Mouse (Mus musculus): ENCODE measurements around the gene Crybg2.

DNA sequence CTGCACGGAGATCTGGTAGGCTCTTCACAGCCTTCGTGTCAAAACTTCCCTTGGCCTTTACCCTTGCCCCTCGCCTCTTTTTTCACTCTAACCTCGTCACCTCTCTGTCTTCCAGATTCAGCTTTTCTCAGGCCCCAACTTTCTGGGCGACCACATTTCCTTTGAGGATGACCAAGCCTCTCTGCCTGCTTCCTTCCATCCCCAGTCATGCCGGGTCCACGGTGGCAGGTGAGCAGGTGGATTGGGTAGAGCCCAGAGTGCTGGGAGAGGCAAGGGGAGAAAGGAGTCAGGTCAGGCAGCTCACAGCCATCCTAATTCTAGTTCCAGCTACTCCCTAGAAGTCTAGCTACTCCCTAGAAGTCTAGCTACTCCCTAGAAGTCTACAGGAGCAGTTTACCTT lies 21.8 kb downstream of the Crybg2 start:
- no peak for TF ChIP-seq CTCF (IDR thresholded peaks at IDR 0.05)
- TF ChIP-seq EP300 (IDR thresholded peaks at IDR 0.05), result no peak

All from lung, postnatal 0 days (tissue).